21 mouse cellular contexts compared by ENCODE assay signal in genomic region chr9:107831765-107832164, GRCm38 (mm10). TPM values are rescaled to one million over a fixed set of nuclear protein-coding genes. Genes with fewer than 3 reads are reported as not detected.
A peak's percentile ranks its signal among the peaks of the same experiment; 100 is the strongest.
DNase-seq lines count a peak whose midpoint lies in the region; ATAC-seq and TF ChIP-seq lines count a peak whose summit lies in the region.
"Had no signal": no experiment of that assay in that cellular context is flagged by ENCODE, and none has a peak within 500 bp of the region (broad histone marks: within the 10 kb centered on the region; RNA-seq: fewer than 3 reads in every experiment).

No protein-coding gene starts in this region.

- H3K27ac ChIP-seq in kidney, embryonic 16.5 days (ENCODE audit: low read length) = no peak overlapping the region
- H3K27ac ChIP-seq in midbrain, embryonic 11.5 days (ENCODE audit: low read depth, low read length) = no peak overlapping the region
- H3K27ac ChIP-seq in midbrain, postnatal 0 days (ENCODE audit: low read depth, low read length) = no peak overlapping the region
- H3K27ac ChIP-seq: embryonic facial prominence, embryonic 15.5 days; forebrain, embryonic 12.5 days; heart, embryonic 15.5 days; limb, embryonic 13.5 days; midbrain, embryonic 13.5 days had no signal

- no peak overlapping the region for H3K9ac ChIP-seq in kidney, embryonic 16.5 days (replicated peaks; ENCODE audit: low read length)
- H3K9ac ChIP-seq in midbrain, embryonic 11.5 days (ENCODE audit: low read length) = no peak overlapping the region
- no peak overlapping the region for H3K9ac ChIP-seq in midbrain, postnatal 0 days (replicated peaks; ENCODE audit: low read length, poor library complexity, severe bottlenecking)
- H3K9ac ChIP-seq: embryonic facial prominence, embryonic 15.5 days; forebrain, embryonic 12.5 days; forebrain, postnatal 0 days; heart, embryonic 15.5 days; limb, embryonic 13.5 days; midbrain, embryonic 13.5 days had no signal

- peaks cover 17% of the 10 kb centered on the region for H3K36me3 ChIP-seq in kidney, embryonic 16.5 days (ENCODE audit: insufficient read depth, low read length)
- H3K36me3 ChIP-seq in midbrain, embryonic 11.5 days (ENCODE audit: control insufficient read depth, insufficient read depth, low read length) = peaks cover 4% of the 10 kb centered on the region; the same call in 1 of the 2 replicates
- peaks cover 4% of the 10 kb centered on the region; the same call in 1 of the 2 replicates for H3K36me3 ChIP-seq in midbrain, postnatal 0 days (ENCODE audit: insufficient read depth, low read length)

- no peaks in the 10 kb centered on the region for H3K9me3 ChIP-seq in kidney, embryonic 16.5 days (ENCODE audit: low read length)
- no peaks in the 10 kb centered on the region for H3K9me3 ChIP-seq in midbrain, embryonic 11.5 days (ENCODE audit: control insufficient read depth, low read length)
- no peaks in the 10 kb centered on the region for H3K9me3 ChIP-seq in midbrain, postnatal 0 days (ENCODE audit: low read length)
- H3K9me3 ChIP-seq: embryonic facial prominence, embryonic 15.5 days; forebrain, embryonic 12.5 days; G1E; heart, embryonic 15.5 days; limb, embryonic 13.5 days; megakaryocyte, embryonic 14.5 days; midbrain, embryonic 13.5 days had no signal

- no peak for ATAC-seq in kidney, embryonic 16.5 days (ENCODE audit: low FRiP score, low TSS enrichment)
- no peak for ATAC-seq in midbrain, embryonic 11.5 days (ENCODE audit: low FRiP score)
- no peak for ATAC-seq in midbrain, postnatal 0 days (ENCODE audit: low FRiP score)
- ATAC-seq in cerebellum, adult (ENCODE audit: insufficient number of reproducible peaks, low FRiP score, low TSS enrichment) = no peak
- ATAC-seq: forebrain, postnatal 0 days; hindbrain, embryonic 16.5 days; midbrain, embryonic 13.5 days had no signal

- H3K4me1 ChIP-seq in kidney, embryonic 16.5 days (ENCODE audit: insufficient read depth, low read length) = no peaks in the 10 kb centered on the region
- no peaks in the 10 kb centered on the region for H3K4me1 ChIP-seq in midbrain, embryonic 11.5 days (ENCODE audit: control insufficient read depth, insufficient read depth, low read length)
- no peaks in the 10 kb centered on the region for H3K4me1 ChIP-seq in midbrain, postnatal 0 days (ENCODE audit: insufficient read depth, low read length)
- H3K4me1 ChIP-seq: embryonic facial prominence, embryonic 15.5 days; forebrain, embryonic 12.5 days; heart, embryonic 15.5 days; limb, embryonic 13.5 days; midbrain, embryonic 13.5 days had no signal

- H3K27me3 ChIP-seq in kidney, embryonic 16.5 days (ENCODE audit: insufficient read depth, low read length) = no peaks in the 10 kb centered on the region
- H3K27me3 ChIP-seq in midbrain, embryonic 11.5 days (ENCODE audit: control insufficient read depth, insufficient read depth, low read length) = no peaks in the 10 kb centered on the region
- no peaks in the 10 kb centered on the region for H3K27me3 ChIP-seq in midbrain, postnatal 0 days (ENCODE audit: insufficient read depth, low read length)
- H3K27me3 ChIP-seq: embryonic facial prominence, embryonic 15.5 days; forebrain, embryonic 12.5 days; heart, embryonic 15.5 days; limb, embryonic 13.5 days; megakaryocyte, embryonic 14.5 days; midbrain, embryonic 13.5 days had no signal

- H3K4me3 ChIP-seq in kidney, embryonic 16.5 days (ENCODE audit: low read length) = no peak overlapping the region
- H3K4me3 ChIP-seq in midbrain, embryonic 11.5 days (ENCODE audit: low read depth, low read length) = no peak overlapping the region
- no peak overlapping the region for H3K4me3 ChIP-seq in midbrain, postnatal 0 days (ENCODE audit: low read depth, low read length)
- H3K4me3 ChIP-seq: embryonic facial prominence, embryonic 15.5 days; forebrain, embryonic 12.5 days; heart, embryonic 15.5 days; limb, embryonic 13.5 days; megakaryocyte, embryonic 14.5 days; midbrain, embryonic 13.5 days had no signal

- H3K4me2 ChIP-seq in kidney, embryonic 16.5 days (replicated peaks; ENCODE audit: low read depth, low read length) = no peak overlapping the region
- H3K4me2 ChIP-seq in midbrain, embryonic 11.5 days = no peak overlapping the region
- no peak overlapping the region for H3K4me2 ChIP-seq in midbrain, postnatal 0 days (ENCODE audit: low read depth, low read length, poor library complexity, severe bottlenecking)
- H3K4me2 ChIP-seq: embryonic facial prominence, embryonic 15.5 days; forebrain, embryonic 12.5 days; heart, embryonic 15.5 days; limb, embryonic 13.5 days; liver, embryonic 11.5 days; midbrain, embryonic 13.5 days had no signal

- no peak for TF ChIP-seq CTCF in midbrain, postnatal 0 days (IDR thresholded peaks at IDR 0.05)

- peak; percentile 12 for DNase-seq in kidney, postnatal 10 days
- peak; percentile 39 for DNase-seq in midbrain, embryonic 11.5 days (ENCODE audit: low spot score, missing footprints)
- no peak for DNase-seq in midbrain, postnatal 0 days (ENCODE audit: low spot score)
- peak; percentile 3 for DNase-seq in gonadal fat pad, adult 2 months (ENCODE audit: low read depth)
- no peak for DNase-seq in cerebellum, postnatal 25 days
- DNase-seq: adrenal gland, postnatal 10 days; cerebellum, adult 11-12 months; cerebellum, adult 9-11 months; forebrain, postnatal 0 days; thymus, postnatal 4 days had no signal

RNA-seq across cellular contexts. Expression of gene Rbm6, which starts 41.3 kb away (rescaled TPM):
- polyA plus RNA-seq in kidney, embryonic 16.5 days (2015; fragmentation: Nextera tagmentation; extraction: Ambion mirVana) = 71.5 and 83.7 TPM in 2 replicates
- polyA plus RNA-seq in midbrain, embryonic 11.5 days (2014; fragmentation: Nextera tagmentation; extraction: Ambion mirVana) = 104 and 114 TPM in 2 replicates
- 81.3 and 87.9 TPM in 2 replicates for total RNA-seq in midbrain, postnatal 0 days (2014; rRNA removed)
- polyA plus RNA-seq in midbrain, postnatal 0 days (2015; fragmentation: Nextera tagmentation; extraction: Ambion mirVana) = 48.8 and 57.9 TPM in 2 replicates
- 19.0 and 20.9 TPM in 2 replicates for polyA plus RNA-seq in gonadal fat pad, adult 2 months (2012; rRNA removed)

RNA-seq across cellular contexts. Expression of gene Mon1a, which starts 56.2 kb away (rescaled TPM):
- 12.9 and 13.6 TPM in 2 replicates for polyA plus RNA-seq in kidney, embryonic 16.5 days (2015; fragmentation: Nextera tagmentation; extraction: Ambion mirVana)
- 14.8 and 16.8 TPM in 2 replicates for polyA plus RNA-seq in midbrain, embryonic 11.5 days (2014; fragmentation: Nextera tagmentation; extraction: Ambion mirVana)
- 23.9 and 24.9 TPM in 2 replicates for total RNA-seq in midbrain, postnatal 0 days (2014; rRNA removed)
- polyA plus RNA-seq in midbrain, postnatal 0 days (2015; fragmentation: Nextera tagmentation; extraction: Ambion mirVana) = 16.7 and 18.1 TPM in 2 replicates
- polyA plus RNA-seq in gonadal fat pad, adult 2 months (2012; rRNA removed) = 24.5 and 26.2 TPM in 2 replicates

Comparison
In these comparisons a context has a peak if more than half of its experiments do, and no peak if none do; other contexts are left out.
1. DNase-seq: peak in kidney, postnatal 10 days (single experiment), midbrain, embryonic 11.5 days (single experiment) and gonadal fat pad, adult 2 months (single experiment); none in midbrain, postnatal 0 days (single experiment) and cerebellum, postnatal 25 days (0 of 2).